Mouse (Mus musculus) myocyte (in vitro differentiated cells): ENCODE data around the gene Gnb2.

Experiments
- E2F4 ChIP-seq: IDR thresholded peaks from one replicate; pipeline ENCODE4 v1.6.1; 2011; ENCODE audit warnings: mild to moderate bottlenecking, control low read depth, moderate library complexity; ENCODE audit not compliant: insufficient read depth
- POLR2A ChIP-seq: IDR thresholded peaks from one replicate; pipeline ENCODE4 v1.6.1; 2011; ENCODE audit warnings: low read depth, mild to moderate bottlenecking, control low read depth, moderate library complexity; ENCODE audit not compliant: insufficient read length
- SRF ChIP-seq: IDR thresholded peaks from one replicate; pipeline ENCODE4 v1.6.1; 2011; ENCODE audit warnings: low read depth; ENCODE audit not compliant: control insufficient read depth, insufficient read length
- USF1 ChIP-seq: IDR thresholded peaks from one replicate; pipeline ENCODE4 v1.6.1; 2011; ENCODE audit warnings: low read depth, mild to moderate bottlenecking, control low read depth, moderate library complexity

DNA sequence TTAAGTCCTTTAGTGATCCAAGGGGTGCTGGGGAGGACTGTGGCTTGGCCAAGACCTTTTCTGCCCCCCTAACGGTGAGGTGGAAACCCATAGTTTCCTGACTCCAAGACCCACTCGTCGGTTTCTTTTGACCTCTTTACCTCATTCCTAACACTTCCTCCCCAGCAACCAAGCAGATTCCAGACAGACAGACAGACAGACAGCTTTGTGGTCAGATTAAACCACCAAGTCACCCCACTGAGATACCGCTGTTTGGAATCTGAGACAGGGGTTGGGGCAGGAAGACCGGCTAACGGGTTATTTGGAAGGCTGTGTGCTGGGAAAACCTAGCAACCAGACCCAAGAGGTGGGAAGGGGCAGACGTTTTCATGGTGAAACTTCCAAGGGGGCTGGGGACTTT, 36.9 kb upstream of the Gnb2 start:
- TF ChIP-seq POLR2A (no peak), USF1 (no peak), SRF (no peak), E2F4 (no peak)
